8 mouse cellular contexts compared by ENCODE assay signal in genomic region chr6:126772326-126772725, GRCm38 (mm10). TPM values are rescaled to one million over a fixed set of nuclear protein-coding genes. Genes with fewer than 3 reads are reported as not detected.
DNase-seq lines count a peak whose midpoint lies in the region; ATAC-seq and TF ChIP-seq lines count a peak whose summit lies in the region.

No protein-coding gene starts in this region.

- peak overlapping the region; percentile 63 for H3K27ac ChIP-seq in left cerebral cortex, adult 2 months

- intact Hi-C loops in left cerebral cortex, adult 2 months (cut with DNase I): no loop called here

- no peak for DNase-seq in frontal cortex, postnatal 25 days (ENCODE audit: low spot score in 2 of 2)
- peak; percentile 47 to 51 for DNase-seq in left cerebral cortex, adult 2 months (ENCODE audit: extremely low spot score in 1 of 2, low spot score in 2 of 2)
- no peak for DNase-seq in left cerebral cortex, adult 11 months (ENCODE audit: low spot score)
- peak; percentile 88 for DNase-seq in kidney, adult 9 months
- DNase-seq in lung, postnatal 25 days (ENCODE audit: low spot score): peak; percentile 4
- DNase-seq in spleen, postnatal 4 days (ENCODE audit: low spot score in 2 of 2): no peak
- DNase-seq in thymus, postnatal 14 days: no peak

- no peak overlapping the region for H3K4me3 ChIP-seq in left cerebral cortex, adult 2 months

- 0 out of 2 replicates have a peak, but pooled peaks have one; percentile 9 for ATAC-seq in frontal cortex, adult (ENCODE audit: low TSS enrichment)

- TF ChIP-seq CTCF in left cerebral cortex, adult 2 months (IDR thresholded peaks at IDR 0.05): no peak

RNA-seq across cellular contexts. Expression of gene Kcna6, which starts 31.9 kb away (rescaled TPM):
- total RNA-seq in left cerebral cortex, adult 2 months (2021): 10 to 100 TPM; 56.3 to 65.4 TPM

Comparison
In these comparisons a context has a peak if more than half of its experiments do, and no peak if none do; other contexts are left out.
1. DNase-seq: peak in left cerebral cortex, adult 2 months (2 of 2), kidney, adult 9 months (single experiment) and lung, postnatal 25 days (single experiment); none in frontal cortex, postnatal 25 days (0 of 2), left cerebral cortex, adult 11 months (single experiment), spleen, postnatal 4 days (0 of 2) and thymus, postnatal 14 days (single experiment).